Mouse (Mus musculus): ENCODE measurements around the gene Slc9a1. TPM values are rescaled to one million over a fixed set of nuclear protein-coding genes. Genes with fewer than 3 reads are reported as not detected.

Gene Slc9a1
- polyA plus RNA-seq, 1 experiment from 2014 or later = 7.2 TPM

- Histone ChIP-seq H3K27me3 (ENCODE audit: control insufficient read depth, insufficient read depth, low read length) (no peaks in the 10 kb centered on the region), H3K9ac (ENCODE audit: low read length) (no peak overlapping the region), H3K9me3 (replicated peaks; ENCODE audit: control insufficient read depth, low read length) (no peaks in the 10 kb centered on the region), H3K27ac (ENCODE audit: low read length) (no peak overlapping the region), H3K4me3 (ENCODE audit: low read length) (no peak overlapping the region), H3K4me1 (ENCODE audit: control insufficient read depth, insufficient read depth, low read length) (peaks cover 10% of the 10 kb centered on the region), H3K4me2 (ENCODE audit: low read depth, low read length) (no peak overlapping the region), H3K36me3 (ENCODE audit: control insufficient read depth, insufficient read depth) (peaks cover 12% of the 10 kb centered on the region; the same call in 1 of the 2 replicates)
- ATAC-seq (replicated peaks; ENCODE audit: extremely low read depth, insufficient read depth, low FRiP score) = no peak
- 67% methylated on average over 4 of the region's 4 CpGs for WGBS
Observed at GRCm38 (mm10) chr4:133414920-133415319, 45.4 kb downstream of the Slc9a1 start.

GRCm38 (mm10) chr4:133419312-133420004, 50.0 kb downstream of the Slc9a1 start:
- Histone ChIP-seq H3K4me3 (ENCODE audit: low read length) (no peak overlapping the region), H3K9me3 (replicated peaks; ENCODE audit: control insufficient read depth, low read length) (no peaks in the 10 kb centered on the region), H3K36me3 (ENCODE audit: control insufficient read depth, insufficient read depth) (peaks cover 27% of the 10 kb centered on the region), H3K4me1 (ENCODE audit: control insufficient read depth, insufficient read depth, low read length) (peaks cover 7% of the 10 kb centered on the region), H3K27ac (ENCODE audit: low read length) (no peak overlapping the region), H3K9ac (ENCODE audit: low read length) (no peak overlapping the region), H3K27me3 (ENCODE audit: control insufficient read depth, insufficient read depth, low read length) (no peaks in the 10 kb centered on the region), H3K4me2 (ENCODE audit: low read depth, low read length) (no peak overlapping the region)
- no peak for ATAC-seq (replicated peaks; ENCODE audit: extremely low read depth, insufficient read depth, low FRiP score)
- WGBS = 61% methylated on average over 14 of the region's 14 CpGs

DNA sequence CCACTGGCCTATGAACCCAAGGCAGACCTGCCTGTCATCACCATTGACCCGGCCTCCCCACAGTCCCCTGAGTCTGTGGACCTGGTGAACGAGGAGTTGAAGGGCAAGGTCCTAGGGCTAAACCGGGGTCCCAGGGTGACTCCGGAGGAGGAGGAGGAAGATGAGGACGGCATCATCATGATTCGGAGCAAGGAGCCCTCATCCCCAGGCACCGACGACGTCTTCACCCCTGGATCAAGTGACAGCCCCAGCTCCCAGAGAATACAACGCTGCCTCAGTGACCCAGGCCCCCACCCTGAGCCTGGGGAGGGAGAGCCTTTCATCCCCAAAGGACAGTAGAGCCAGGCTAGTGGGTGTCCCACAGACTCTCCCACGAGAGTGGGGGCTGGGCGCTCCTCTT, 52.5 kb downstream of the Slc9a1 start:
- no peak overlapping the region for H3K4me3 ChIP-seq (ENCODE audit: low read length)
- no peak overlapping the region for H3K4me2 ChIP-seq (ENCODE audit: low read depth, low read length)
- peaks cover 3% of the 10 kb centered on the region; the same call in 1 of the 2 replicates for H3K4me1 ChIP-seq (ENCODE audit: control insufficient read depth, insufficient read depth, low read length)
- 91% methylated on average over 12 of the region's 12 CpGs for WGBS
- H3K9me3 ChIP-seq (replicated peaks; ENCODE audit: control insufficient read depth, low read length) = no peaks in the 10 kb centered on the region
- H3K27me3 ChIP-seq (ENCODE audit: control insufficient read depth, insufficient read depth, low read length) = no peaks in the 10 kb centered on the region
- no peak for ATAC-seq (replicated peaks; ENCODE audit: extremely low read depth, insufficient read depth, low FRiP score)
- peaks cover 22% of the 10 kb centered on the region for H3K36me3 ChIP-seq (ENCODE audit: control insufficient read depth, insufficient read depth)
- H3K27ac ChIP-seq (ENCODE audit: low read length) = no peak overlapping the region
- no peak overlapping the region for H3K9ac ChIP-seq (ENCODE audit: low read length)

DNA sequence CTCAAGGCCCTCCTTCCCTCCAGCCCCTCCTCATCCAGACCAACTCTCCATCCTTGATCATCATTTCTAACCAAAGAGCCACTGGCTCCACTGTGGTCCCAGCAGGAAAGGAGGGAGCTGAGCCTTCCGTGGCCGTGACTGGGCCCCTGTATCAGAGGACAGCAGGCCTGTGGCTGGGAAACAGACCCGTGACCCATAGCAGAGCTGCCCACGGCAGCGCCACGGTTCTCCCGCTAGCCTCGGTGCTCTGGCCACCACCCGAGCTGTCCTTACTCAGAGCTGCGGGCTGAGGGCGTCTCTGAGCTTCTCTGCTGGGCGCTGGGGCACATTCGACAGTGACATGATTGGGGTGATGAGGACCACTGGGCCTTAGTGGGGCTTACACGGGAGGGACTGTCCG, 53.1 kb downstream of the Slc9a1 start:
- no peak for ATAC-seq (replicated peaks; ENCODE audit: extremely low read depth, insufficient read depth, low FRiP score)
- H3K4me2 ChIP-seq (ENCODE audit: low read depth, low read length) = no peak overlapping the region
- H3K27ac ChIP-seq (ENCODE audit: low read length) = no peak overlapping the region
- H3K4me1 ChIP-seq (ENCODE audit: control insufficient read depth, insufficient read depth, low read length) = peaks cover 3% of the 10 kb centered on the region; the same call in 1 of the 2 replicates
- no peak overlapping the region for H3K9ac ChIP-seq (ENCODE audit: low read length)
- no peaks in the 10 kb centered on the region for H3K9me3 ChIP-seq (replicated peaks; ENCODE audit: control insufficient read depth, low read length)
- peaks cover 22% of the 10 kb centered on the region for H3K36me3 ChIP-seq (ENCODE audit: control insufficient read depth, insufficient read depth)
- no peaks in the 10 kb centered on the region for H3K27me3 ChIP-seq (ENCODE audit: control insufficient read depth, insufficient read depth, low read length)
- WGBS = 80% methylated on average over 15 of the region's 15 CpGs
- no peak overlapping the region for H3K4me3 ChIP-seq (ENCODE audit: low read length)

GRCm38 (mm10) chr4:133423108-133423507, 53.6 kb downstream of the Slc9a1 start:
- Histone ChIP-seq H3K9me3 (replicated peaks; ENCODE audit: control insufficient read depth, low read length) (no peaks in the 10 kb centered on the region), H3K4me1 (ENCODE audit: control insufficient read depth, insufficient read depth, low read length) (peaks cover 3% of the 10 kb centered on the region; the same call in 1 of the 2 replicates), H3K4me2 (ENCODE audit: low read depth, low read length) (no peak overlapping the region), H3K36me3 (ENCODE audit: control insufficient read depth, insufficient read depth) (peaks cover 18% of the 10 kb centered on the region), H3K4me3 (ENCODE audit: low read length) (no peak overlapping the region), H3K27me3 (ENCODE audit: control insufficient read depth, insufficient read depth, low read length) (no peaks in the 10 kb centered on the region), H3K9ac (ENCODE audit: low read length) (no peak overlapping the region), H3K27ac (ENCODE audit: low read length) (no peak overlapping the region)
- no peak for ATAC-seq (replicated peaks; ENCODE audit: extremely low read depth, insufficient read depth, low FRiP score)
- 46% methylated on average over 6 of the region's 6 CpGs for WGBS

DNA sequence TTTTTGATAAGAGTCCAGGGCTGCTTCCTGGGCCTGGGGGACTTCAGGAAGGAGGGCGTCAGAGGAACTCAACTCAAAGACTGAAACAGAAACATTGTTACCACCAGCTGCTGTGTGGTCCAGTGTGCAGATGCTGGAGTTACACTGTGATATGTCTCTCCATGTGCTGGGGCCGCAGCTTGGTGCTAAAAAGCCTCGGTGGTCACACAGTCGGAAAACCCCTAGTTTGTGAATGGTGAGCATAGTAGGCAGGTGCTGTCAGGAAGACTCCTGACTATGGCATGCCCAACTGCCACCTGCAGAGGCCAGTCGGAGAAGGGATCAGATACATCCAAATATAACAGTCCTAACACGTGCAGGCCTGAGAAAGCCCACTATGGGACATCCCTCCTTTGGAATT, 54.2 kb downstream of the Slc9a1 start:
- no peaks in the 10 kb centered on the region for H3K9me3 ChIP-seq (replicated peaks; ENCODE audit: control insufficient read depth, low read length)
- 75% methylated on average over 6 of the region's 6 CpGs for WGBS
- H3K4me1 ChIP-seq (ENCODE audit: control insufficient read depth, insufficient read depth, low read length) = peaks cover 3% of the 10 kb centered on the region; the same call in 1 of the 2 replicates
- no peak for ATAC-seq (replicated peaks; ENCODE audit: extremely low read depth, insufficient read depth, low FRiP score)
- H3K27ac ChIP-seq (ENCODE audit: low read length) = no peak overlapping the region
- no peak overlapping the region for H3K9ac ChIP-seq (ENCODE audit: low read length)
- H3K27me3 ChIP-seq (ENCODE audit: control insufficient read depth, insufficient read depth, low read length) = no peaks in the 10 kb centered on the region
- H3K4me3 ChIP-seq (ENCODE audit: low read length) = no peak overlapping the region
- H3K36me3 ChIP-seq (ENCODE audit: control insufficient read depth, insufficient read depth) = peaks cover 14% of the 10 kb centered on the region
- no peak overlapping the region for H3K4me2 ChIP-seq (ENCODE audit: low read depth, low read length)

DNA sequence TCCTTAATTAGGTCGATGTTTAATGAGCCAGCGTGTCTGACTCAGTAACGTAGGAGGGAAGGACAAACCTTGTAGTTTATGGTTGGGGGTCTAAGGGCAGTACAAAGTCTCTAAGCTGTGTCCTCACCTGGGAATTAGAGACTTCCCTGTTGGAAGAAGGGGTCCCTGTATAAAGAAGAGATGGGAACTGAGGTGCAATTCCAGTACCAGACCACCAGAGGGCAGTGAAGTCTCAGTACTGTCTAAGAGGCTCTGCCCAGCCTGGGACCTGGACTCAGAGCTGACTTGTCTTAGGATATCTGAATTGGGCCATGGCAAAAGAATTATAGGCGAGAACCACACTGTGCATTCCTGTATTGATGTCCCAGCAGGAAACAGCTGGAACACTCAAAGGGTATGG, 54.6 kb downstream of the Slc9a1 start:
- Histone ChIP-seq H3K27me3 (ENCODE audit: control insufficient read depth, insufficient read depth, low read length) (no peaks in the 10 kb centered on the region), H3K4me2 (ENCODE audit: low read depth, low read length) (no peak overlapping the region), H3K9ac (ENCODE audit: low read length) (no peak overlapping the region), H3K4me3 (ENCODE audit: low read length) (no peak overlapping the region), H3K27ac (ENCODE audit: low read length) (no peak overlapping the region), H3K4me1 (ENCODE audit: control insufficient read depth, insufficient read depth, low read length) (peaks cover 3% of the 10 kb centered on the region; the same call in 1 of the 2 replicates), H3K9me3 (replicated peaks; ENCODE audit: control insufficient read depth, low read length) (no peaks in the 10 kb centered on the region), H3K36me3 (ENCODE audit: control insufficient read depth, insufficient read depth) (peaks cover 14% of the 10 kb centered on the region)
- ATAC-seq (replicated peaks; ENCODE audit: extremely low read depth, insufficient read depth, low FRiP score) = no peak
- WGBS = 37% methylated on average over 4 of the region's 4 CpGs

DNA sequence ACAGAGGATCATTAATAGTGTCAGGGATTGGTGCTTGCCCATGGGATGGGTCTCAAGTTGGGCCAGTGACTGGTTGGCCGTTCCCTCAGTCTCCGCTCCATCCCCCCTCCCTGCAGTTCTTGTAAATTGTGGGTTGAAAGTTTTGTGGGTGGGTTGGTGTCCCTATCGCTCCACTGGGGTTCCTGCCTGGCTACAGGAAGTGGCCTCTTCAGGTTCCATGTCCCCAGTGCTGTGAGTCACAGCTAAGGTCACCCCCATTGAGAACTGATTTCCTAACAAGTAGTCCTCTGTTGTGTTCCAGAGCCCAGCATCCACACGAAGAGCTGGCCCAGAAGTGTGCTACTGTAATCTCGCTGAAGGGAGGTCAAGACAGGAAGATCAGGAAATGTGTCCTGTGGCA, 56.6 kb downstream of the Slc9a1 start:
- no peak for ATAC-seq (replicated peaks; ENCODE audit: extremely low read depth, insufficient read depth, low FRiP score)
- Histone ChIP-seq H3K4me1 (ENCODE audit: control insufficient read depth, insufficient read depth, low read length) (no peaks in the 10 kb centered on the region), H3K27me3 (ENCODE audit: control insufficient read depth, insufficient read depth, low read length) (no peaks in the 10 kb centered on the region), H3K36me3 (ENCODE audit: control insufficient read depth, insufficient read depth) (peaks cover 7% of the 10 kb centered on the region), H3K27ac (ENCODE audit: low read length) (no peak overlapping the region), H3K9ac (ENCODE audit: low read length) (no peak overlapping the region), H3K9me3 (replicated peaks; ENCODE audit: control insufficient read depth, low read length) (no peaks in the 10 kb centered on the region), H3K4me3 (ENCODE audit: low read length) (no peak overlapping the region), H3K4me2 (ENCODE audit: low read depth, low read length) (no peak overlapping the region)
- 63% methylated on average over 5 of the region's 5 CpGs for WGBS

GRCm38 (mm10) chr4:133431508-133431907, 62.0 kb downstream of the Slc9a1 start:
- H3K4me3 ChIP-seq (ENCODE audit: low read length) = no peak overlapping the region
- no peaks in the 10 kb centered on the region for H3K4me1 ChIP-seq (ENCODE audit: control insufficient read depth, insufficient read depth, low read length)
- no peak overlapping the region for H3K4me2 ChIP-seq (ENCODE audit: low read depth, low read length)
- no peak overlapping the region for H3K27ac ChIP-seq (ENCODE audit: low read length)
- H3K9ac ChIP-seq (ENCODE audit: low read length) = no peak overlapping the region
- no peaks in the 10 kb centered on the region for H3K27me3 ChIP-seq (ENCODE audit: control insufficient read depth, insufficient read depth, low read length)
- no peaks in the 10 kb centered on the region for H3K9me3 ChIP-seq (replicated peaks; ENCODE audit: control insufficient read depth, low read length)
- 79% methylated on average over 6 of the region's 6 CpGs for WGBS
- H3K36me3 ChIP-seq (ENCODE audit: control insufficient read depth, insufficient read depth) = no peaks in the 10 kb centered on the region
- ATAC-seq (replicated peaks; ENCODE audit: extremely low read depth, insufficient read depth, low FRiP score) = no peak
